Mouse (Mus musculus) C2C12 (cell line): Measurements from ENCODE around the gene Ranbp3. TPM values are rescaled to one million over a fixed set of nuclear protein-coding genes. Genes with fewer than 3 reads are reported as not detected.
"Not testable (repeated sequence)": the region's sequence is repeated elsewhere in the genome, so short reads cannot be mapped to it uniquely, and the experiment has no call there.

Source experiments
- H3K27me3 ChIP-seq: one replicate; pipeline ENCODE4 v1.6.1; 2011; ENCODE audit not compliant: control insufficient read depth, insufficient read depth, insufficient read length
- H3K36me3 ChIP-seq: one replicate; pipeline ENCODE4 v1.6.1; 2011; ENCODE audit not compliant: control insufficient read depth, insufficient read depth
- H3K4me3 ChIP-seq: one replicate; pipeline ENCODE4 v1.5.1; 2011; ENCODE audit warnings: mild to moderate bottlenecking, control low read depth; ENCODE audit not compliant: poor library complexity, insufficient read depth, severe bottlenecking
- H3K79me2 ChIP-seq: one replicate; pipeline ENCODE4 v1.6.1; 2011; ENCODE audit not compliant: control insufficient read depth, insufficient read depth
- H3K79me3 ChIP-seq: one replicate; pipeline ENCODE4 v1.6.1; 2011; ENCODE audit warnings: low read depth, control low read depth
- H3ac ChIP-seq: one replicate; pipeline ENCODE3; 2011; ENCODE audit warnings: low read depth; ENCODE audit not compliant: control insufficient read depth, insufficient read length
- CEBPB ChIP-seq: IDR thresholded peaks from one replicate; pipeline ENCODE4 v1.6.1; 2011; ENCODE audit warnings: low read depth, mild to moderate bottlenecking, control low read depth, moderate library complexity
- CTCF ChIP-seq: IDR thresholded peaks from one replicate; pipeline ENCODE4 v1.5.1; 2011; ENCODE audit not compliant: control insufficient read depth, insufficient read depth, insufficient read length
- FOSL1 ChIP-seq: IDR thresholded peaks from one replicate; pipeline ENCODE4 v1.8.0; 2011; ENCODE audit warnings: mild to moderate bottlenecking, low read length; ENCODE audit not compliant: poor library complexity, insufficient read depth, severe bottlenecking
- MAX ChIP-seq: IDR thresholded peaks from one replicate; pipeline ENCODE4 v1.6.1; 2011; ENCODE audit warnings: mild to moderate bottlenecking, control low read depth
- MYOD1 ChIP-seq: IDR thresholded peaks from one replicate; pipeline ENCODE4 v1.6.1; 2011; ENCODE audit warnings: low read depth; ENCODE audit not compliant: control insufficient read depth, insufficient read length
- MYOG ChIP-seq: IDR thresholded peaks from one replicate; pipeline ENCODE4 v1.6.1; 2011; ENCODE audit not compliant: control insufficient read depth, insufficient read length; ENCODE audit errors: extremely low read depth
- USF1 ChIP-seq: IDR thresholded peaks from one replicate; pipeline ENCODE4 v1.6.1; 2011; ENCODE audit warnings: low read depth, mild to moderate bottlenecking, control low read depth, moderate library complexity
- long read RNA-seq, 2 experiments: library from polyadenylated mRNA; unstranded; transcript quantifications; one replicate each; pipeline ENCODE4 v2.0.0; 2019 to 2020
- polyA plus RNA-seq: library from polyadenylated mRNA; unstranded; fragments of >200 nt; fragmentation: generic; extraction: Trizol; gene quantifications from one replicate; pipeline ENCODE4 v1.2.1, GENCODE M21; 2012; ENCODE audit warnings: missing spikeins

Gene Ranbp3
- polyA plus RNA-seq, result 107 TPM
- long read RNA-seq, experiment 1, transcript Ranbp3-201 (16 exons, 2,373 nt), result major isoform, 51 of 94 reads
- long read RNA-seq, experiment 1, transcript Ranbp3-206 (17 exons, 2,567 nt), result minor isoform, 6 of 94 reads
- long read RNA-seq, experiment 1, partial matches to known transcripts, result 18 of 94 reads
- long read RNA-seq, experiment 1, other reads (novel, unspliced or antisense), result 19 of 94 reads
- long read RNA-seq, experiment 2, transcript Ranbp3-206 (17 exons, 2,567 nt), result minor isoform, 93 of 765 reads
- long read RNA-seq, experiment 2, transcript Ranbp3-201 (16 exons, 2,373 nt), result major isoform, 498 of 765 reads
- long read RNA-seq, experiment 2, partial matches to known transcripts, result 35 of 765 reads
- long read RNA-seq, experiment 2, other reads (novel, unspliced or antisense), result 139 of 765 reads

GRCm38 (mm10) chr17:56672941-56673646 lies at the start of gene Ranbp3:
Gene Ranbp3, plus strand, starts transcription at chr17:56673294.
- peaks cover 22% of the 10 kb centered on the region for H3K36me3 ChIP-seq
- H3K79me3 ChIP-seq, result peaks cover 46% of the 10 kb centered on the region
- peak within 1 kb of the TSS; percentile 82 for H3ac ChIP-seq
- no peaks in the 10 kb centered on the region for H3K27me3 ChIP-seq
- H3K79me2 ChIP-seq, result peaks cover 49% of the 10 kb centered on the region
- TF ChIP-seq MAX (no peak), CTCF (no peak)
- H3K4me3 ChIP-seq, result peak within 1 kb of the TSS; percentile 87

DNA sequence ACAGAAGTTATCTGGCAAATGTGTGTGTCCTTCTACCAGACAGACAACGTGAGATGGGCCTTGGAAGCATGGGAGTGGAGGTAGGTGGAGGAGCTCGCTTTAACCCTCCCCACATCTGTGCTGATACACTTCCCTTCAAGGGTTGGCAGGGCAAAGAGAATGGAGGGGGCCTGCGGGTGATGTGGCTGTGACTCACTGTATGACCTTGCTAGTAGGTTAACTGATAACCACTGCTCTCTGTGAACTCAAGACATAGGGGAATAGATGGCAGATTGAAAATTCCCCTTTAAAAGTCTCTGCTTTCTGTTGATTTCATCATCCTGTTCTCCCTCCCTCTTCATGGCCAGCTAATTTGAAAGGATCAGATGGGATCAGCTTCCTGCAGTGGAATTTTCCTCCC lies 47.6 kb upstream of the Ranbp3 start:
- Histone ChIP-seq H3K4me3 (peak overlapping the region; percentile 94), H3K27me3 (no peaks in the 10 kb centered on the region), H3K36me3 (peaks cover 30% of the 10 kb centered on the region), H3K79me3 (peaks cover 31% of the 10 kb centered on the region), H3K79me2 (peaks cover 49% of the 10 kb centered on the region), H3ac (peak overlapping the region; percentile 27)
- TF ChIP-seq MAX, result no peak
- TF ChIP-seq MYOG, result no peak
- no peak for TF ChIP-seq USF1
- no peak for TF ChIP-seq MYOD1
- TF ChIP-seq FOSL1, result no peak
- TF ChIP-seq CTCF, result no peak
- TF ChIP-seq CEBPB, result no peak

- Histone ChIP-seq H3K27me3 (no peaks in the 10 kb centered on the region), H3K36me3 (peaks cover 27% of the 10 kb centered on the region), H3K4me3 (peak overlapping the region; percentile 94), H3K79me2 (peaks cover 49% of the 10 kb centered on the region), H3K79me3 (peaks cover 31% of the 10 kb centered on the region), H3ac (peak overlapping the region; percentile 65)
- TF ChIP-seq CEBPB (no peak), MYOG (no peak), MAX (no peak), CTCF (no peak), MYOD1 (no peak), USF1 (no peak), FOSL1 (no peak)
These were observed 46.8 kb upstream of the Ranbp3 start for GRCm38 (mm10) chr17:56626260-56626659.

DNA sequence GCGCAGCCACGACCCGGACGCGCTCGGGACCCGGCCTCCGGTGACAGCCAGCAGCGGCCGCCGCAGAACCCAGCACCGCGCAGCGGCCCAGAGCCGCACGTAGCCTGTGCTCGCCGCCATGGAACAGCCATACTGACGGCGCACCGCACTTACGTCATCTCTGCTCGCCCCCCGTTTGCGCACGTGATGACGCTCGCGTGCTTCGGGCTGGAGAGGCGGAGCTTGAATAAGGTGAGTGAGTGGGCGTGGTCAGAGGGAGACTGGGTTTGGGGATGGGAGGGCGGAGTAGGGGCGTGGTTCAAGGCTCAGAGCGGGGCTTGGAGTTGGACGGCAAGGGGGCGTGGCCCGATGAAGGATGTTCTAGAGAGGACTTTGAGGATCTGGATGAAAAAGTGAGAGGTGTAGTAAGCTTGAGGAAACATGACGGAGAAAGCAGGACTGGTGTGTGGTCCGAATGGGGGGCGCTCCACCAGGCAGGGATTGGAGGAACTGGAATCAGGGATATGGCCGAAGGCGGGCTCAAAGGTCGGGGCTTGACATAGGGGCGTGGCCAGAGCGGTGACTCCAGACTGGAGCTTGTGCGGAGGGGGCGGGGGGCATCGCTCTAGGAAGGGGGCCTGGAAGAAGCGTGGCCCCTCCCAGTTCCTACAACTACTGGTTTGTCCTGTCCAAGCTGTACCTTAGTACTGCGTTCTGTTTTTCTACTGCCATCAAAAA lies 46.2 kb upstream of the Ranbp3 start, which contains the start of gene Lonp1:
TSS of gene Lonp1 (minus strand) at position 134 of the 717 bp plus-strand sequence.
- Histone ChIP-seq H3ac (peak within 1 kb of the TSS; percentile 65), H3K36me3 (peaks cover 20% of the 10 kb centered on the region), H3K4me3 (peak within 1 kb of the TSS; percentile 94), H3K79me2 (peaks cover 48% of the 10 kb centered on the region), H3K27me3 (no peaks in the 10 kb centered on the region), H3K79me3 (peaks cover 31% of the 10 kb centered on the region)
- TF ChIP-seq MYOD1 (no peak), CTCF (no peak), USF1 (peak; percentile 97), CEBPB (no peak), MAX (peak; percentile 81), FOSL1 (no peak)

DNA sequence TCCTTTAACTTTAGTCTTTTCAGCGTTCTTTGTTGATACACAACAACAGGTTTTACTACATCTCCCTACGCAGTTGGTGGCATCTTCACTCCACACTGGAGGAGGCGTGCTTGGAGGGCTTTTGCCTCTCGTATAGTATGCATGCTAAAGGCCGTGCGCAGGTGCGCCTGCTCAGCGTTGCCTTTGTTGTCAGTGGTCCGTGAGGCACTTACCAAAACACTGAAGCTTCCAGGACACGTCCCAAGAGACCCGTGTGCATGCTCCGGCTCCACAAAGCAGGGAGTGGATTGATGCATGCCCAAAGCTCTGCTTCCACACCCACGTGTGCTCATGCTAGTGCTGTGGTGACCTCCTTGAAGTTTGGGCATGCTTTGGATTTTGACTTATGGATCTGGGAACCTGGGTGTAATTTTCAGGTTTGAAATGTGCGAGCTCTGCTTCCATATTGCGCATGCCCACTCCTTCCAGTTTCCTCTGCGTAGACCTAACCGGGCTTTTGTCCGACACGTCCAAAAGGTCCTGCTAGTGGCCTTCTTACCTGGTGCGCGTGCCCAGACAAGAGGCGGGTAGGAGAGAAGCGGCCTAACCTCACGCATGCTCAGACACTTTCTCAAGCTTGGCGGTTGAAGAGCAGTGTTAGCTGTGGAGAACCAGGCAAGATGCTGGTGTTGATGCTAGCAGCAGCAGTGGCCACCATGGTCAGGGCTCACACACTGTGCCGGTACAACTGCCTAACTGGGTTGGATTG lies 45.4 kb upstream of the Ranbp3 start, which contains the start of gene Catsperd:
TSS of gene Catsperd (plus strand) at position 614 of the 748 bp plus-strand sequence.
- TF ChIP-seq FOSL1 (no peak), MAX (no peak), CEBPB (no peak), MYOG (no peak), MYOD1 (no peak), USF1 (no peak), CTCF (no peak)
- Histone ChIP-seq H3ac (peak within 1 kb of the TSS; percentile 9), H3K79me2 (peaks cover 41% of the 10 kb centered on the region), H3K27me3 (no peaks in the 10 kb centered on the region), H3K36me3 (peaks cover 13% of the 10 kb centered on the region), H3K4me3 (peak within 1 kb of the TSS; percentile 94), H3K79me3 (peaks cover 31% of the 10 kb centered on the region)

DNA sequence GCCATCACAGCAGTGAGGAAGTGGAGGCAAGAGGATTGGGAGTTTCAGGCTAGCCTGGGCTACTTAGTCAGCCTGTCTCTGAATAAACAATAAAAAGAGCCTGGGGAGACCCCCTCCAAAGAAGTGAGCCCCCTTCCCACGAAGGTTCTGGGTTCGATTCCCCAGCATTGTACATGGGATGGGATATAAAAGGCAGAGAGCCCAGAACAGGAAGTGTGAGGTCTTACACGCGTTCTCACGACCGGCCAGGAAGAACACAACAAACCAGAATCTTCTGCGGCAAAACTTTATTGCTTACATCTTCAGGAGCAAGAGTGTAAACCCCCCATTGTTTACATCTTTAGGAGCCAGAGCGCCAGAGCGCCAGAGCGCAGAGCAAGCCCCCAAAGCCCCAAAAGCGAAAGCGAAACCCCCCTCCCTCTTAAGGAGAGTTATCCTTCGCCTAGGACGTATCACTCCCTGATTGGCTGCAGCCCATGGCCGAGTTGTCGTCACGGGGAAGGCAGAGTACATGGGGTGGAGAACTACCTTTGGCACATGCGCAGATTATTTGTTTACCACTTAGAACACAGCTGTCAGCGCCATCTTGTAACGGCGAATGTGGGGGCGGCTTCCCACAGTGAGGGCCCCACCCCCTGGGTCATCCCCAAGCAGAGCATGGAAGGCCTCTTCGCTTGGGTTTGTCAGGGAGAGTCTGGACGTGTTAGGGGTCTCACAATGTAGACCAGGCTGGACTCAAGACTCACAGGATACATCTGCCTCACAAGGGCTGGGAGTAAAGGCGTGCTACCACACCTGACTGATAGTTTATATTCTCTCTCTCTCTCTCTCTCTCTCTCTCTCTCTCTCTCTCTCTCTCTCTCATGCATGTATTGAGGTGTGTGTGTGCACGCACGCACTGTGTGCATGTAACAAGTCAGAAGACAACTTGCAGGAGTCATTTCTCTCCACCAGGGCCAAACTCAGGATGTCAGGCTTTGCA lies 43.0 kb upstream of the Ranbp3 start:
- not testable (repeated sequence) for H3ac ChIP-seq, H3K36me3 ChIP-seq, H3K4me3 ChIP-seq
- H3K79me3 ChIP-seq, result peaks cover 12% of the 10 kb centered on the region
- H3K27me3 ChIP-seq, result peaks cover 18% of the 10 kb centered on the region
- peaks cover 17% of the 10 kb centered on the region for H3K79me2 ChIP-seq
